Mouse (Mus musculus): Measurements from ENCODE around the gene Limch1. TPM values are rescaled to one million over a fixed set of nuclear protein-coding genes. Genes with fewer than 3 reads are reported as not detected.

The Limch1 gene
- 100 to 1,000 TPM; 112 to 133 (median 124) TPM for total RNA-seq (2022)

DNA sequence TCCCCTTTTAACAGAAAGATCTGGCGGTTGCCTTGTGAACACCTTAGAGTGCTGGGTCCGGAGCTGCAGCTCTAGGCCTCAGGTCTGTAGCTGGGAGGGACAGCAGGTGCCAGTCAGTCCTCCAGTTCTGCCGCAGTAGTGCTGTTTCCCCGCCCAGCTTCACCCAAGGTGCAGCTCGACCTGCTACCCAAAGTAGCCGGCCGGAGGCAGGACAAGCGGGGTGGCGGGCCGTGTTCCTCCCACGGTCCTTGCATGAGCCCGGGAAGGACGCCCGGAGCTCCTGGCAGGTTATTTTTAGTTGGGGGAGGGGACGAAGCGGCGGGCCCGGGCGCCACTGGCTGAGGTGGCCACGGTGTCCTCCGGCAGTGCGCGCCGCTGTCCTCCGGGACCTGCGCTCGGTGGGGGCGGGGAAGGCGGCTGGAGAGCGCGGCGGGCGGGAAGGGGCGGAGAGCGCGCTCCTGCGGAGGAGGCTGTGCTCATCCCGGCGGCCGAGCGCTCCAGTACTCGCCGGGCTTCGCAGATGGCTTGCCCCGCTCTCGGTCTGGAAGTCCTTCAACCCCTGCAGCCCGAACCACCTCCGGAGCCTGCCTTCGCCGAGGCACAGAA lies at the start of gene Limch1:
TSS of gene Limch1 (plus strand) at position 438 of the 606 bp plus-strand sequence.
- DNase-seq (ENCODE audit: low spot score in 2 of 2): peak in 1 of 2 experiments; percentile 46

DNA sequence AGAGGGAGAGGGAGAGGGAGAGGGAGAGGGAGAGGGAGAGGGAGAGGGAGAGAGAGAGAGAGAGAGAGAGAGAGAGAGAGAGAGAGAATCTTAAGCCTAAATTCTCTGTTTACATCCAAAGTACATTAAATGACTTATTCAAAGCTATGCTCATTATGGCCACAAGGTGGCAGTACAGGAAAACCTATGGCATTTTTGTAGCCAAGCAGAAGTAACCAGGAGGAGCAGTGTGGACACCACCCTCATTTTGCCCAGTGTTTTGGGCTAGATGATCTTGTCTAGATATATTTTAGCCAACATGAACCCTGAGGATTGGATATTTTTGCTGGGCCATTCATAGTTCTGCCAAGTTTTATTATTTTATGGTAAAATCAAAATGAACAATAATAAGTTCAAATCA lies 48.5 kb upstream of the Limch1 start:
- DNase-seq (ENCODE audit: low spot score in 2 of 2): no peak

DNA sequence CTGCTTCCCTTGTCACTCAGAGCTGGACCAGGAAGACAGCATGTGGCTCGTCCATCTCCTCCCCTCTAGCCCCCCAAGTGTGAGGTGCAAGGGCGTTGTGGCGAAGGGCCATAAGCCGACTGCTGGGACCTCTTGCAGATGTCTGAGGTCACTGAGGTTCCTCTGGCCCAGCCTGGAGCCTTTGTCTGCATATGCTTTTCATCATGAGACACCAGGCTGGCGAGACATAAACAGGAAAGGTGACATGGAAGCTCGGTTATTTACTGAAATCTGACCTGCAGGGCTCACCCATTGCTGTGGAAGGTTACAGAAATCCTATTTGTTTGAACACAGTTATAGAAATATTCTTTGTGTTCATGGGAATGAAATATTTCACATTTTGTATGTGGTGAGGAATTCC lies 45.7 kb upstream of the Limch1 start:
- no peak for DNase-seq (ENCODE audit: low spot score in 2 of 2)

DNA sequence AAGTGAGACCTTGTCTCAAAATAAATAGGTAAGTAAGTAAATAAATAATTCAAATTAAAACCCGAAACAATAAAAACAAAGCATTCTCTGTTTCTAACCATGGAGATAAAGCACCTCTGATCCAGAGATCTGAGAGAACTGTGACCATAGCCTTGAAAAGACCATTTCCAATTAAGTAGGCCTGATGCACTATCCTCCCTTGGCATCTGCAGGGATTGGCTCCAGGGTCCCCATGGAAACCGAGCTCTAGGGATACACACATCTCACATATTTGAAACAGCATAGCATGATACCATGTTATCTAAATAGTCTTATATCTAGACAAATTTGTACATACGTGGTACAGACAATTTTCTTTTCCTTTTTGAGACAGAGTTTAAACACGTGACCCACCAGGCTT lies 43.7 kb upstream of the Limch1 start:
- DNase-seq (ENCODE audit: low spot score in 2 of 2): no peak

DNA sequence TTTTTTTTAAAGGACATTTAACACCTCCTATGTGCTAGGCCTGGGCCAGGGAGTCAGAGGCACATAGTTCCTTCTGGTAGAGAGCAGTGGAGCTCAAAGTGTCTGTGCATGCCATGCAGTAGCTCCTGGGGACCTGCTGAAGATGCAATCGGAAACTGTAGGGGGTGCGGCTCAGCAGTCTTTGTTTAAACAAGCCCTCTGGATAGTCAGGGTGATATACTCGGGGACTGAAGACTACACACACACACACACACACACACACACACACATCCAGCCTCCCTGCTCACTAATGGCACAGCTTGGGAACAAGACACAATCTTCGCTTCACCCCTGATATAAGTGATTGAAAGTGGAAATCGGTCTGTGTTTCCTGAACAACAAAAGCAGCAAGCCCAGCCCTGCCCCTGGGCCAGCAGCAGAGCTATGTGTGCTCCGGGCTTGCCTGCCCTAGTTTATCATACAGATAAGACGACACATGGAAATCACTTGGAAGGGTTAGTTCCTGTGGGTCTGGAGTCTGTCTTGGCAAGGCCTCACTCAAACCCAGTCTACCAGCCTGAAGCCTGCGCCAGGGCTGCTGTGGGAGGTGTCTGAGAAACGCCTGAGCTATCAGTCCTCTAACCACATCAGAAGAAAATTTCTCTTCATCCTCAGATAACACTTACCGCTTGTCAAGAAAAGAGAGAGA lies 42.2 kb upstream of the Limch1 start:
- no peak for DNase-seq (ENCODE audit: low spot score in 2 of 2)

DNA sequence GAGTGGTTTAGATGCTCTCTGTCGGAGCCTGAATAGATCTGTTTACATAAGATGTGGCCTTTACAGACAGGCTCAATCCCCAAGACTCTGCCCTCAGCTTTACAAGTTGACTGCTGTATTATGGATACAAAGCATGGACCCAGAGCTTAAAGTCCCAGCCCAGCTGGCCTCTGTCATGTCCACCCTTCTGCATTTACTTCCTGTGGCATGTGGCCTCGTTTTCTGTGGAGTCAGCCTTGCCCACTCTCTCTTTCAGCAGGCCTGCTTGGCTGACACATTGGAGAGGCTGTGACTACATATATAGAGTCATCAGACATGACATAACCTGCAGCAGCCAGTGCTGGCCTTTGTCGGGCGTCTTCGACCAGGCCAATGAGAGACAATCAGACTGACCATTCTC lies 37.8 kb upstream of the Limch1 start:
- DNase-seq (ENCODE audit: low spot score in 2 of 2): no peak

DNA sequence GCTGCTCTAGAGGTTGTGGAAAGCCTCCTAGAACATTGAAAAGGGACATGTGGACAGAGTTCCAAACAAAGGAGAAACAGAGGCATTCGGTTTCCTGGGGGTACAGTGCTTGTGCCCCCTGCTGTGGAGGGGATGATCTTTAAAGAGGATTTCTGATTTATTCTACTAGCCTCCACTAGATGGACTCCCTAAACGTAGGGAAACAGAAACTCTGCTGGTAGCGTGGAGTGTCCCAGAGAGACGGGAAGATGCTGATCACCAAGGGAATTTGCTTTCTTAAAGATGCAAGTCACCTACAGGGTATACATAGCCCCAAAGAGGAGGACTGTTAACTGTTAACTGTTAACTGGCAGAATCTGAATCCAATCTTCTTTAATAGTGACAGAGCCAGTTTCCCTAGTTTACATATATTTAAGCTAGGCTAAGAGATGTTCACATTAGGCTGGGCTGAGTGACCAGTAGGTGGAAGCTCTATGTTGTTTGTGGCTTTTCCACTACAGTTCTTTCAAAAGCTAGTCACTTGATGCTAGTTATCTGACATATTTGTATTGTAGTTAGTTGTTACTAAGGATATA lies 35.1 kb upstream of the Limch1 start:
- DNase-seq (ENCODE audit: low spot score in 2 of 2): no peak

DNA sequence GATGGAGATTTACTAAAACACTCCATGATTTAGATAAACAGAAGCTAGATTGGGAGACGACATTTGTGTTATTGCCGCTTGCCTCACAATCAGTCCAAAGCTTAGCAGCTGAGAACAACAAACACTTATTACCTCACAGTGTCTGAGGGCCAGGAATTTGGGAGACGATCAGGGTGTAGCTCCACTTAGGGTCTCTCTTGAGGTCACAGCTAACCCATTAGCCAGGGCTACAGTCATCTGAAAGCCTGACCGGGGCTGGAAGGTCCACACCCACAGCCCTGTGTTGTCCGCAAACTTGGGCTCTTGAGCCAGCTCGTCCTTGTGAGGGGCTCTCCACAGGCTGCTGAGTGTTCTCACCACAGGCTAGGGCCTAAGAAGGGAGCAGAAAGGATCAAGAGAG lies 32.8 kb upstream of the Limch1 start:
- DNase-seq (ENCODE audit: low spot score in 2 of 2): no peak

DNA sequence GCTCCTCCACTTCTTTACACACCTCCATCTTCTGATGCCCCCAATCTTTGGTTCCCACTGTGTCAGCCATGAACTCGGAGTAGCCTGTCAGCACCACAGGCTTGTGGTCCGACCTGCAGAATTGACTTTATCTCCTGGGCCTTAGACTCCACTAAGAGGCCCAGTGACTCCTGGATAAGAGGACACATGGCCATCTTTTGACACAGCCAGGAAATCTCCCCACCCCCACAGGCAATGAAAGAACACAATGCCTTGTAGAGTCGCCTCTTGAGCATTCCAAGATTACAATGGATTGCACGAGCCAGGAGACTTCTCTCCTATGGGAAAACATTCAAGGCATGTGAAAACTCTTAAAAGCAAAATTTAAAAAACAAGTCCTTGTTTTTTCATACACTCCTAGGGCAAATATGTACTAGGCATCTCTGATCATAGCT lies 30.1 kb upstream of the Limch1 start:
- DNase-seq (ENCODE audit: low spot score in 2 of 2): no peak

DNA sequence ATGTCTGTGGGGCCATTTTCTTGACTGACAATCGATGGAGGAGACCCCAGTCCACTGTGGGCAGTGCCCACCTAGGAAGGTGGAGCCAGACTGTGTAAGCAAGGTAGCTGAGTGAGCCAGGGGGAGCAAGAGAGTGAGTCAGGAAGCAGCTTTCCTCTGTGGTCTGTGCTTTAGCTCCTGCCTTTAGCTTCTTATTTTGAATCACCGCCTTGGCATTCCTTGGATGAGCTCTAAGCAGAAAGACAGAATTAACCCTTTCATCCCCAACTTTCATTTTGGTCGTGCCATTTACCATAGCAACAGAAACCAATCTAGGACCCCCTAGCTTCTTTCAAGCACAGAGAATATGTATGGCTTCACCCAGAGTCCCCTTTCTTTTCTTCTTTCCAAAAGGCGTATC lies 27.7 kb upstream of the Limch1 start:
- DNase-seq (ENCODE audit: low spot score in 2 of 2): no peak

DNA sequence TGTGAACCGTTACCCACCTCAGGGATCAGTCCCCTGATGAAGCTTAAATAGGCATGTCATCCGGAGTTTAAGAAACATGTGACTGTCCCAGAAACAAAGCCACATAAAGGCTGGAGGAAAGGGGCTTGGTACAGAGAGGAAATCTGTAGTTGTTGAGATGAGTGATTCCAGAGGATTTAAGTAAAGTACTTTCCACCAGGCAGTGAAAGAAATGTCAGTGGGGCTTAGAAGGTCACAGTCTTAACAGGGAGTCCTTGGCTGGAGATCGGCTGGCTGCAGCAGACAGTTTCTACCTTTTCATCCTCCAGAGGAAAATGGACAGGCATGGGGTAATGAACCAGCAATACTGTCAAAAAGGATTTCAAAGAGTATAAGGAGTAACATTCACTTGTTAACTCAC lies 27.2 kb upstream of the Limch1 start:
- DNase-seq (ENCODE audit: low spot score in 2 of 2): no peak

DNA sequence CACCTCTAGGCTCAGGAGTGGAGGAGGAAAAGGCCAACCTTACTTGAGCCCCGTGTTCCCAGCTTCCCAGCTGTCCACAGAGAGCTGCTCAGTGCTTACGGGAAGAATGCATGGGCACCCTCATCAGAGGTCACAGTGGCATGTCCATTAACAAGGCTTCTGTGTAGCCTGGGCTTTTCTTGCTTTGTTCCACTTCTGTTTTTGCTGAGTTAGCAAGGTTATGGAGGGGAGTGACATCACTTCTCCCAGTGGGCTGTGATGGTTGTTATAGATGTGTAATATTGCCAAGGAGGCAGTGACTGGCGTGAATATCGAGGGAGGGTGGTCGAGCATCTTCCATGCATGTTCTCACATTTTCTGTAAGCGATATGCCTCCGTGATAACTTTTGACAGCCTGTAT lies 26.7 kb upstream of the Limch1 start:
- no peak for DNase-seq (ENCODE audit: low spot score in 2 of 2)

DNA sequence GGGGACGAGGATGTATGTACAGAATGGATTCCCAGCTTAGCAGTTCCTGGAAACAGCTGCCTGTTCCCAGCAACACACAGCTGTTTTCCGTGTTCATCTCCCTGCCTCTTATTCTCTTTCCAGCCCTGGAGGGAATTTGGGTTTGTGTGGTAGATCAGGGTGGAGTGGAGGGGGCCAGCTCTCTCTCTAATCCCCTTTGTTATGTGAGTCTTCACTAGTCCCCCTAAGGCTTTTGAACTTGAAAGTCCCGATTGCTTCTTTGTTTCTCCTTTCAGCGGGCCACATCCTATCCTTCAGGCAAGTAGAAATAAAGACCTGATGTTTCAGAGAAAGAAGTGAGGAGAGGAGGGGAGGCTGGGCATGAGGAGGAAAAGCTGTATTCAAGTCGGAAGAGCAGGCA lies 24.7 kb upstream of the Limch1 start:
- DNase-seq (ENCODE audit: low spot score in 2 of 2): no peak

DNA sequence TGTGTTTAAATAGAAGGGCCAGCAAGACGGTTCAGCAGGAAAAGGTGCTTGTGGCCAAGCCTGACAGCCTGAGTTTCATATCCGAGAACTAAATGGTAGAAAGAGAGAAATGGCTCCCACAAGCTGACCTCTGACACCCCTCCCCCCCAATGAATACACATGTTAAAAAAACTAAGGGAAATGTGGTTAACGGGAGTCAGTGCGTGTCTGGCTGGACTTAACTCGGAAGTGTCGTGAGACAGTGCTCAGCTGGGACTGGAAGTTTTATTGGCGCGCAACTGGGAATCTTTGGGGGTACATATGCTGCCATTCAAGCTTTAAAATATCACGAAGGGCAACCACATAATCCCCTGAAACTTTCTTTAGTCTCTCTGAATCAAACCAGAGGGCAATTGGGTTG lies 23.0 kb upstream of the Limch1 start:
- no peak for DNase-seq (ENCODE audit: low spot score in 2 of 2)

DNA sequence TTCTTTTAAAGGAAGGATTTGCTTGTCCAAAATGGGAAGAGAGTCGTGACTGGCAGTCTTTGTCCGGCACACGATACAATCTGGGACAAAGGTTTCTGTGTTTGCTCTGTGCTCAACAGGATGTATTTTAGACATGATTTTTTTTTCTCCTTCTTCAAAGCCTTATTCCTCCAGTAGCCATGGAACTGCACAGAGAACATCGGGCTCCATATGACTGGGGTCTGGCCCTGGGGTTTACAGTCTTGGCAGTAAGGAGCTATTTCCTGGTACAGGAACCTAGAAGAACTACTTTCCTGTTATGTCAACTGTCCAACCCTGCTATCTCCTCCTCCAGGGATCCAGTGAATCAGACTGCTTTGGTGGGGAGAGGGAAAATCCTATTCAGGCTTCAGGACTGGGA lies 22.6 kb upstream of the Limch1 start:
- no peak for DNase-seq (ENCODE audit: low spot score in 2 of 2)

DNA sequence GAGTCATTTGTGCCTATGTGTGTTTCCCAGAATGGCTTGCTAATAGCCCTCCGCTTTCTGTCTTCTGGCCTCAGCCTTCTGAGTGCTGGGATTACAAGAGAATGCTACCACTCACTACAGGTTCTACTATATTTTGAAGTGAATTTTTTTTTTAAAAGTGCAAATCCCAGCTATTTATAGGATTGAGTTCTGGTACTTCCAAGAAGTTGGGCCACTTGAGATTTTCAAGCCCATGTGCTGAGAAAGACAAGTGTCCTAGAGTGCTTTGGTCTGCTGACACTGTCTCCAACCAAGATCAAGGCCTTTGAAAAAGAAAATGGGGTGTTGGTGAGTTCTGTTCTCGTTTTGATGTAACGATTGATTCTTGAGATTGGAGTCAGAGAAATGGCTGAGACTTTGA lies 22.0 kb upstream of the Limch1 start:
- DNase-seq (ENCODE audit: low spot score in 2 of 2): no peak

DNA sequence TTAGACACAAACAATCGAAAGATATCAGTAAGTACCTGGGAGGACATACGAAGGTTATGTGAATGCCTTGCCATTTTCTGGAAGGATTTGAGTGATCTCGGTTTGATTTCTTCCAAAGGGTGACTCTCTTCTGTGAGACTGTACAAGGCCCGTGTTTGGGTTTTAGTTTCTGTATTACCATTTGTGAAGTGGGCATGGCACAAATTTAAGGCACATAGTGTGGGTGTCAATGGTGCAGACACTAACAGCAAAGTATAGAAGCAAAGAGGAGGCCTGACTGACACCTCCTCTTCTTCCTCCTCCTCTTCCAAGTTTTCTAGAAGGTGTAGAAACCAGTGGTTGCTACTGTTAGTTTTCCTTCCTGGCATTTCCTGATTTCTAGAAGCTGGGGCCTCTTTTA lies 16.3 kb upstream of the Limch1 start:
- DNase-seq (ENCODE audit: low spot score in 2 of 2): no peak

DNA sequence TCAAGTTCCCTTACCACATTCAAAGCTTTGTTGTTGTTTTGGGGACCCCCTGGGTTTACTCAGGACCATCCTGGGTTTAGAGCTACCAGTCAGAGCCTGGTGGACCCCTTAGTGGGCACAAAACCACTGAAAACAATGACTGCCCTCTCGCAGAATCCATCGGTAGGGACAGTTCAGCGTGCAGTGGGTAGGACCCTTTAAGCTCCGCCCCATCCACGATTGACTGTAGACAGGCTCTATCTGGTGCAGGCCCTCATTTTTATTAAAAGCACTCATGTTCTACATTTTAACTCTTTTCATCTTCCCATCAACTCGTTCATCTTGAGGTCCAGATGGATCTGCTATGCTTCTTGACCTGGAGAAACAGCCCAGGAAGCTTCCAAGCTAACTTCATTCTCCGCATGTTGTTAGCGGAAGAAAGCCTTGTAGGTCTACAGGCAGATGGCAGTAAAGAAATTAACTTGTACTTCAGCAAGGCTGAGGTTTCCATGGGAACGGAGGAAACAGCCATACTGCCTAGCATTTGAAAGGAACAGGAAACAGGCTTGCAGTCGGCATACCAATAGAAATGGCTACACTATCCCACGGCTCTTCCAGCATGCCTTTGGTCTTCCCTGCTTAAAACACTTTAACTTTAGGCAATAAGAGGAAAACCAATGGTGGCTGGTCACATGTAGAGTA lies 14.9 kb upstream of the Limch1 start:
- DNase-seq (ENCODE audit: low spot score in 2 of 2): peak; percentile 63 to 64

DNA sequence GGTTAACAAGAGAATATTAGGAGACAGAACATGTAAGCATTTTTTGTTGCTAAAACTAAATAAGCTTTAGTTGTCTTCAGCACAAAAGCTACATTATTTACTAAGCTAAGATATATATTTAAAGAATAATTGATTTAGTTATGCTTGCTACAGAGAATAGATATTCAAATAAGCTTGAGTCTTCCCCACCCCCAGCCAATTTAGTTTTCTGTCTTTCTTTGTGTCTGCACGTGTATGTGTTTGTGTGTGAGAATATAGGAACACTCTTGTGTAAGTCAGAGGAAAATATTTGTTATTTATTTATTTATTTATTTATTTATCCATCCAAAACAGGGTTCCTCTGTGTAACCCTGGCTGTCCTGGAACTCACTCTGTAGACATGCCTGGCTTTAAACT lies 14.3 kb upstream of the Limch1 start:
- DNase-seq (ENCODE audit: low spot score in 2 of 2): no peak

DNA sequence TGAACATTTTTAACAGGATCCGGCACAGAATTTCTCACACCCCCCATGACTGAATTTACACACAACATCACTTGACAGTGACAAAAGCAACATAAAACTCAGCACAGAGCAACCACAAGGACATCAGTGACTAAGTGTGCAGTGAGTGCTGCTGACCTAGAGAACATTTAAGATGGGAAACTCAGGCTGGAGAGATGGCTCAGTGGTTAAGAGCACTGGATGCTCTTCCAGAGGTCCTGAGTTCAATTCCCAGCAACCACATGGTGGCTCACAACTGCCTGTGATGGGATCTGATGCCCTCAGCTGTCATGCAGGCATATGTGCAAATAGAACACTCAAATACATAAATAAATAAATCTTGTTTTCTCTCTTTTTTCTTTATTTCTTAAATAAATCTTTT lies 12.1 kb upstream of the Limch1 start:
- DNase-seq (ENCODE audit: low spot score in 2 of 2): no peak

DNA sequence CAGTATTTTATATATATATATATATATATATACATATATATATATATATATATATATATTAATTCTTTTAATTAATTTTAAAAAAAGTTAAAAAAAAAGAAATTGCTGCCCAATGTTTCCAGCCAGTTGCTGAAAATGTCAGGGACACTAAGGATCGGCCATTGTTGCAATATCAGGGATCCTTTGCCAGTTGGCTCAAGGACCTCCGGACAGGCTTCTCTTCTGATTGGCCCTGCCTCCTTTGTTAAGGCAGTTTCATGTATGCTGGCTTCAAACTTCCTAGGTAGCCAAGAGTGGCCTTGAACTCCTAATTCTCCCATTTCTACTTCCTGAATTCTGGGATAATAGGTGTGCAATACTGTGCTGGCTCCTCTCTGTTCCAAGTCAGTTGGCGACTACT lies 6.3 kb upstream of the Limch1 start:
- DNase-seq (ENCODE audit: low spot score in 2 of 2): no peak

DNA sequence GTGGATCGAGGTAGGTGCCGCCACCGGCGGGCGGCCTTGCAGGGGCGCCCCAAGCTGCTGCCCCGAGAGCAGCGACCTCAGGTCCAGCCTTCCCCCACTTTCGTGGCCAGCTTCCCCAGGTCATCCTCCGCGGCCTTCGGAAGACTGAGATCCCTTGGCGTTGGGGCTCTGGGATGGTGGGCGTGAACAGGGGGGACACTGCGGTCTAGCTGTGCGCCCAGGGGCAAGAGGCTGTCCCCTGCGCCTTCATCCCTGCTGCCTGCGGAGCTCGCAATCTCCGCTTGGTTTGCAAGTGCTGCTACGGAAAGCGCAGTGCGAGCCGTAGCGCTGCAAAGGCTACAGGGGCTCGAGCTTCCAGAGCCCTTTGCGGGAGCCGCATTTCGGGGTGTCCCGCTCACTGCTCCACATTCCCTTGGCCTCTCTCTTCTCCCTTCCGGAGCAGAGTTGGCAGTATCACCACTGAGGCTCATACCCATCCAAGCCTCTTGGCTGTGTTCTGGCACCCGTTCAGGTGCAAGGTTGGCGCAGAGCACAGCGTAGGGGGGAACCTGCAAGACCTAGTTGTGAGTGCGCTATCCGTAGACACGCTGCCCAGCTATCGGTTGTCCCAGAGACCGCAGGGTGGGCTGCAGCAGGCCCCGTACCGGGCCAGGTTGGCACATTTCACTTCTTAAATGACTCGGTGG lies 512 bp downstream of the Limch1 start:
- DNase-seq (ENCODE audit: low spot score in 2 of 2): peak in 1 of 2 experiments; percentile 55
